Mouse (Mus musculus) embryo, embryonic 10.5 days (tissue): ENCODE results near the gene Strc.

Experiments used
- DNase-seq: peaks from one replicate; pipeline ENCODE4 v3.0.0-alpha.2; 2015; ENCODE audit warnings: low spot score

The Strc gene

DNA sequence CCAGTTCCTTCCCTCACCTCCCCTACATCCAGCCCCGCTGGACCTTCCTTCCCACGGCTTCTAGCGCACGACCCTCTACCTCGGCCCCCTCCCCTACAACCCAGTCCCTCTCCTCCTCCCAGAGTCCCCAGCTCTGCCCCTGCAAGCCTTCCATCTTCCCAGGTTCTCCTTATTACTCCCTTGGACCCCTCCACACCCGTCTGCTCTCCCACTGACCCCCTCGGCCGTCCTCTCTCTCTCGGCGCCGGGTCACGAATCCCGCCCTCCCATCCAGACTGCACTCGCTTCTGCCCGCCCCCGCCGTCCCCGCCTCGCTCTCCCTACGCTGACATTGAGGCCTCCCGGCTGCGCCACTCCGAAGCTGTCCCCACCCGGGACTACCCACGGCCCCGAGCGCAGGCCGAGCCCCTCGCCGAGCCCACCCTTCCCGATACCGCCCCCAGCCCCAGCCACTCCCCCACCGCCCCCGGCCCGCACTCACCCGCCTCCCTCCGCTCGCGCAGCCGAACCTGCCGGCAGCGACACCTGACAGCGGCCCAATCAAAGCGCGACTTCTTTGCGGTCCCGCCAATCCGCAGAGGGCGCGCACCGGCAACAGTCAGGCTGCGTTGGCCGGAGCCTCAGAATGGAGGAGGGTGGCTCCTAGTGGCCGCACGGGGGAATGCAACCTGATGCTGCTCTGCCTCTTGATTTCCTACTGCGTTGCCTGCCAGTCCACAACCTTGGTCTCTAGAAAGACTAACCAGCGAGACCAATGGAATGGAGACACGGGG is 32.0 kb downstream of the Strc start, which contains the start of gene Ppip5k1:
Gene Ppip5k1 (minus strand): TSS at position 577 of the 773 bp plus-strand sequence.
- DNase-seq: peak; percentile 97

DNA sequence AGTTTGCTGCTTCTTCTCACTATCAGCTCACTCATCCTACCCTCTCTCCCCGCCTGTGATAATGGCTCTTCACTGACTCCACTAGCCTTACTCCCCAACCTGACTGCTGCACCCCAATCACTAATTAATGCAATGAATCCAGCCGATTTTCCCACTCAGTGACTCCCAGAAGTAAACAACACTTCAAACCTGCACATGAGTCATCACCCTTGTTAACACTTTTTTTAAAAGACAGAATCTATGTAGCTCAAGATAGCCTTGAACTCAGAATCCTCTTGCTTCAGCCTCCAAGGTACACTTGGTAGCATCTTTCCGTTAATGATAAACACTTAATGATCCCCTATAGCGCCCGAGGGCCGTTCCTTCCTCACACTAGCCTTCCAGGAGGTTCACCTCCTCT is 32.6 kb downstream of the Strc start:
- DNase-seq: no peak

DNA sequence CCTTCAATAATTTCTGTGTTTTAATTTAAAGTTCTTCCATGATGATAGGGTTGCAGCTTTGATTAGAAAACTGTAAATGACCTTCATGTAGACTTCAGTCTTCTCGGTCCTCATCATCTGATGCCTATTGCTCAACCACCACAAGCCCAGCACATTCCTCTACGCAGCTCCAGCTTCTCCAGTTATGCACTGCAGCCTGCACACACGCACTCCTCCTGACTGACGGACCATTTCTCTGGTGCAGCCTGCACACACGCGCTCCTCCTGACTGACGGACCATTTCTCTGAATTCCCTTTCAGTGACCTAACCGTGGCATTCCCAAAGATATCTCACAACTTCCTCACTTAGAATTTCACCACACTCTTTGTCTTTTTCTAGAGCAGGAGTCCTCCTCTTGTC is 33.8 kb downstream of the Strc start:
- no peak for DNase-seq

DNA sequence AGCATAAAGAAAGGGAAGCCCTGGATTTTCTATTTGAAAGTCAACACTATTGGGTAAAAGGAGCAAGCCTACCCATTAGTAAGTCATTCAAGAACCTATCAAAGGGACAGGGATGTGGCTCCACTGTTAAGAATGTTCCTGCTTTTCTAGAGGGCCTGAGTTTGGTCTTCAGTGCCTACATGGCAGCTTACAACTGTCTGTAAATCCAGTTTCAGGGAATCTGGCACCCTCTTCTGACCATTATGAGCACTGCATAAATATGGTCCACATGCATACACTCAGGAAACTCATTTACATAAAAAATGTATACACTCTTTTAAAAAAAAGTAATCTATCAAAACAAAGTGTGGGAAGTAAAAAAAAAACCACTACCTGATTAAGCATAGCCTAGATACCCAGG is 47.9 kb downstream of the Strc start:
- DNase-seq: no peak

DNA sequence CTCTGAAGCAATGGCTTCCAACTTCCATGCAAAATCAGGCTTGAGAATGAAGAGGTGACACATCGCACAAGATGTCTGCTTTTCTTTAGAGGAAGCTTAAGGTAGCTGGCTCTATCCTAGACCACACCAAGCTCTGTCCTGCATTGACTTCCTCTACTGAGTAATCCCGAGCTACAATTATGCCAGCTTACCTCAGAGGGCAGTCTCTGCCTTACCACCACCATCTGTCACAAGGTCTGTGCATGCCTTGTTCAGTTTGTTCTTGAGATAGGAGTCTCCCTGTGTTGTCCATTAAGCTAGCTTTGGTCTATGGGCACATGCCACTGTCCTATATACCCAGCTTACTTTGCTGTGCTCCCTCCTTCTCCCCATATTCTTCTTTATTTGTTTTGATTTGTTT is 57.5 kb downstream of the Strc start:
- DNase-seq: no peak

DNA sequence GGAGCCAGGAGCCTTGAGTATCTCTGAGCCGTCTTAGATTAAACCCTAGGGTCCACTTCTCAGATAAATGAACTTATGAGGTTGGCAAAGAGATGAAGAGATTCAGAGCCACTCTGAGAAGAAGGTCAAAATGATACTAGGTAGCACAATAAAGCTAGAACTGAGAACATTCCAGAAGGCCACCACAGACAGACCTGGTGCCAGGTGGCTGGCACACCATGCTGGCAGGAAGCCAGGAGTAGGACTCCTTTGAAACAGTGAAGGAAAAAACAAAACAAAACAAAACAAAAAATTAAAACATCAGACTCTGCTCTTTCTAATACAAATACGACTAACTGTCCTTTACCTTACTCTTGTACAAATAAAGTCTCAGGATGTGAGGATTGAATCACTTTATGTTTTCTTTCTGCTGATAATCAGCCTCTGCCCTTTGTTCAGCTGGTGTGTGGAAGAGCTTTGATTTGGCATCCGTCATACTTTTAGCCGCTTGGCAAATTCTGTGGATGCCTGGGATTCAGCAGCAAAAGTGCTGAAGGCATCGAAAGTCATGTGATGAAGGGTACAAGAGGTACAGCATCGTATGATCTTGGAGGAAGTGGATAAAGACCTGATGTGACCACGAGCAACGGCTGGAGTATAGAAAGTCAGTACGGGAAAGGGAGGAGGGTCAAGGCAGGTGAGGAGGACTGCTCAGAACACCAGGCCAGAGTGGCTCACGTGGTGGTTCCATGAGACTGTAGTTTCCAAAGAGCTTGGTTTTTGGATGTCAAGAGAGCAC is 63.1 kb downstream of the Strc start:
- DNase-seq: no peak

DNA sequence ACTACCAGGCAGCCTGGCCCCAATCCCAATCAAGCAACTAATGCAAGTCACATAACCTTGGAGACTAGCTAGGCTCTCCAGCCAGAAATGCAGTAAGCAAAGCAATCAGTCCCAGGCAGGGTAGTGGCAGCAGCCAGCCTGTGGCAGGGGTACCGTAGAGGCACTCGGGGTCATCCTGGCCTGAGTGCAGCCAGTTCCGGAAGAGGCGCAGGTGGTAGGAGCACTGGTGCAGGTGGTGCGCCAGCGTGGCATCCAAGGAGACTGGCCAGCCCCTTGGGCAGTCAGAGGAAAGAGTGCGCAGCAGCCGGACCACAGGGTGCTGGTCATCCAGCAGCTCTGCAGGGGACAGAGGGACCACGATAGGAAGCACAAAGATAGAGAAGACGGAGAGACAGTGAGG is 63.9 kb downstream of the Strc start:
- no peak for DNase-seq

DNA sequence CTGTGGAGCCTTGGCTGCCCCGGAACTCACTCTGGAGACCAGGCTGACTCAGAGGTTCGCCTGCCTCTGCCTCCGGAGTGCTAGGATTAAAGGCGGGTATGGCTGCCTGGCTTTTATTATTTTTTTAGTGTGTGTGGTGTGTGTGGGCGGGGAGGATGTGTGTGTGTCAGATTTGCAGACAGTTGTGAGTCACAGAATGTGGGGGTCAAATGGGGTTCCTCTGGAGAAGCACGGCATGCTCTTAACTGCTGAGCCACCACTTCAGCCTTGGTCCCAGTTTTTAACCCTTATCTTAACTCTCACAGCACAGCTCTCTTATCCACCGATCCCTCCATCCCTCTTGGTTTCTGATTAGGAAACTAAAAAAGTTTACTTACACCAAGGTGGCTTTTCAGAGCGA is 70.7 kb downstream of the Strc start:
- DNase-seq: no peak
